ENCODE assay signal across 28 mouse cellular contexts in genomic region chr5:137068711-137069110, GRCm38 (mm10). TPM values are rescaled to one million over a fixed set of nuclear protein-coding genes. Genes with fewer than 3 reads are reported as not detected.
DNase-seq lines count a peak whose midpoint lies in the region; ATAC-seq and TF ChIP-seq lines count a peak whose summit lies in the region.
"Had no signal": no experiment of that assay in that cellular context is flagged by ENCODE, and none has a peak within 500 bp of the region (broad histone marks: within the 10 kb centered on the region; RNA-seq: fewer than 3 reads in every experiment).

No protein-coding gene starts in this region.

- no peak overlapping the region for H3K27ac ChIP-seq in thymus, adult 2 months (ENCODE audit: control insufficient read depth, insufficient read depth, low read length)
- H3K27ac ChIP-seq in midbrain, embryonic 16.5 days (ENCODE audit: low read length), result no peak overlapping the region
- H3K27ac ChIP-seq: forebrain, embryonic 12.5 days; heart, adult 2 months; hindbrain, embryonic 15.5 days; kidney, embryonic 15.5 days; left cerebral cortex, adult 2 months; limb, embryonic 13.5 days; lung, embryonic 15.5 days; midbrain, embryonic 10.5 days; midbrain, embryonic 15.5 days; neural tube, embryonic 13.5 days had no signal

- ATAC-seq in midbrain, embryonic 16.5 days, result no peak
- ATAC-seq: activated CD4-positive, CD25-positive, alpha-beta regulatory T cell, adult 4 months; forebrain, postnatal 0 days; midbrain, embryonic 15.5 days had no signal

- no peaks in the 10 kb centered on the region for H3K36me3 ChIP-seq in thymus, adult 2 months (ENCODE audit: control insufficient read depth, insufficient read depth, low read length)
- no peaks in the 10 kb centered on the region for H3K36me3 ChIP-seq in midbrain, embryonic 16.5 days (ENCODE audit: control insufficient read depth, insufficient read depth, low read length)
- H3K36me3 ChIP-seq: forebrain, embryonic 12.5 days; hindbrain, embryonic 15.5 days; kidney, embryonic 15.5 days; limb, embryonic 13.5 days; lung, embryonic 15.5 days; midbrain, embryonic 10.5 days; midbrain, embryonic 15.5 days; neural tube, embryonic 13.5 days had no signal

- 47% methylated on average over 4 of the region's 4 CpGs for WGBS in thymus, adult 2 months
- WGBS in midbrain, embryonic 16.5 days, result 71% methylated on average over 4 of the region's 4 CpGs

- DNase-seq in thymus, adult 2 months, result peak; percentile 13
- DNase-seq in thymus, adult 18-20 months, result no peak
- DNase-seq in ZHBTc4 (ENCODE audit: low read depth, low spot score), result peak; percentile 55
- peak; percentile 39 for DNase-seq in thymus, postnatal 14 days
- no peak for DNase-seq in left cerebral cortex, adult 11 months (ENCODE audit: low spot score)
- no peak for DNase-seq in embryo, embryonic 10 days (ENCODE audit: low spot score)
- DNase-seq: adrenal gland, adult 8-10 months; cerebellum, adult 11 months; cerebellum, adult 9-10 months; cerebellum, postnatal 36 days; forebrain, postnatal 0 days; heart, adult 2 months; kidney, adult 18-20 months; kidney, postnatal 25 days had no signal

- no peak overlapping the region for H3K4me2 ChIP-seq in midbrain, embryonic 16.5 days (ENCODE audit: low read length)
- H3K4me2 ChIP-seq: forebrain, embryonic 12.5 days; heart, embryonic 12.5 days; hindbrain, embryonic 15.5 days; kidney, embryonic 15.5 days; limb, embryonic 13.5 days; liver, embryonic 11.5 days; lung, embryonic 15.5 days; midbrain, embryonic 15.5 days; neural tube, embryonic 13.5 days had no signal

- no peaks in the 10 kb centered on the region for H3K9me3 ChIP-seq in midbrain, embryonic 16.5 days (replicated peaks; ENCODE audit: control insufficient read depth, low read length, poor library complexity, severe bottlenecking)
- H3K9me3 ChIP-seq: forebrain, embryonic 12.5 days; heart, embryonic 12.5 days; hindbrain, embryonic 15.5 days; kidney, embryonic 15.5 days; limb, embryonic 13.5 days; lung, embryonic 15.5 days; midbrain, embryonic 10.5 days; midbrain, embryonic 15.5 days; neural tube, embryonic 13.5 days had no signal

- TF ChIP-seq CTCF in thymus, adult 2 months (IDR thresholded peaks at IDR 0.05; ENCODE audit: borderline replicate concordance, control insufficient read depth, extremely low read depth, insufficient read depth, low read length, poor library complexity), result no peak

- no peak for TF ChIP-seq POLR2A in thymus, adult 2 months (IDR thresholded peaks at IDR 0.05; ENCODE audit: control insufficient read depth, extremely low read depth, insufficient read depth, low read length, poor library complexity)

- peaks cover 3% of the 10 kb centered on the region; the same call in 1 of the 2 replicates for H3K4me1 ChIP-seq in thymus, adult 2 months (replicated peaks; ENCODE audit: control insufficient read depth, insufficient read depth, low read length)
- H3K4me1 ChIP-seq in midbrain, embryonic 16.5 days (ENCODE audit: control insufficient read depth, insufficient read depth, low read length), result peaks cover 9% of the 10 kb centered on the region; the same call in 1 of the 2 replicates

- H3K4me3 ChIP-seq in thymus, adult 2 months (ENCODE audit: control insufficient read depth, insufficient read depth, low read length), result no peak overlapping the region
- H3K4me3 ChIP-seq in midbrain, embryonic 16.5 days (ENCODE audit: low read depth, low read length), result no peak overlapping the region
- H3K4me3 ChIP-seq: forebrain, embryonic 12.5 days; heart, adult 2 months; heart, embryonic 12.5 days; hindbrain, embryonic 15.5 days; kidney, embryonic 15.5 days; left cerebral cortex, adult 2 months; limb, embryonic 13.5 days; lung, embryonic 15.5 days; midbrain, embryonic 10.5 days; midbrain, embryonic 15.5 days; neural tube, embryonic 13.5 days had no signal

- H3K9ac ChIP-seq in midbrain, embryonic 16.5 days (ENCODE audit: low read depth, low read length), result no peak overlapping the region
- H3K9ac ChIP-seq: forebrain, embryonic 12.5 days; forebrain, postnatal 0 days; heart, embryonic 12.5 days; hindbrain, embryonic 15.5 days; kidney, embryonic 15.5 days; limb, embryonic 13.5 days; lung, embryonic 15.5 days; midbrain, embryonic 15.5 days; neural tube, embryonic 13.5 days had no signal

- no peaks in the 10 kb centered on the region for H3K27me3 ChIP-seq in thymus, adult 2 months (ENCODE audit: control insufficient read depth, insufficient read depth, low read length)
- H3K27me3 ChIP-seq in midbrain, embryonic 16.5 days (ENCODE audit: control insufficient read depth, insufficient read depth, low read depth, low read length), result no peaks in the 10 kb centered on the region
- H3K27me3 ChIP-seq: heart, embryonic 12.5 days; hindbrain, embryonic 15.5 days; limb, embryonic 13.5 days; lung, embryonic 15.5 days; midbrain, embryonic 15.5 days; neural tube, embryonic 13.5 days had no signal

RNA-seq across cellular contexts. Expression of gene Serpine1, which starts 3.4 kb away (rescaled TPM):
- polyA plus RNA-seq in thymus, adult 2 months (2012; rRNA removed), result 3.1 and 4.1 TPM in 2 replicates
- 0.25 and 0.41 TPM in 2 replicates for polyA plus RNA-seq in midbrain, embryonic 16.5 days (2015; fragmentation: Nextera tagmentation; extraction: Ambion mirVana)
- polyA plus RNA-seq: activated CD4-positive, CD25-positive, alpha-beta regulatory T cell, adult 4 months had no signal

RNA-seq across cellular contexts. Expression of gene Ap1s1, which starts 22.8 kb away (rescaled TPM):
- polyA plus RNA-seq in thymus, adult 2 months (2012; rRNA removed), result 44.1 and 51.9 TPM in 2 replicates
- 296 and 303 TPM in 2 replicates for polyA plus RNA-seq in midbrain, embryonic 16.5 days (2015; fragmentation: Nextera tagmentation; extraction: Ambion mirVana)

RNA-seq across cellular contexts. Expression of gene Vgf, which starts 42.5 kb away (rescaled TPM):
- polyA plus RNA-seq in thymus, adult 2 months (2012; rRNA removed), result 0.58 and 1.0 TPM in 2 replicates
- 12.6 and 15.6 TPM in 2 replicates for polyA plus RNA-seq in midbrain, embryonic 16.5 days (2015; fragmentation: Nextera tagmentation; extraction: Ambion mirVana)
- polyA plus RNA-seq: activated CD4-positive, CD25-positive, alpha-beta regulatory T cell, adult 4 months; heart, embryonic 12.5 days; heart, postnatal 0 days had no signal

RNA-seq across cellular contexts. Expression of gene Trim56, which starts 47.3 kb away (rescaled TPM):
- polyA plus RNA-seq in thymus, adult 2 months (2012; rRNA removed), result 49.3 and 55.8 TPM in 2 replicates
- 1.8 and 2.5 TPM in 2 replicates for polyA plus RNA-seq in midbrain, embryonic 16.5 days (2015; fragmentation: Nextera tagmentation; extraction: Ambion mirVana)

Comparison
In these comparisons a context has a peak if more than half of its experiments do, and no peak if none do; other contexts are left out.
1. DNase-seq: peak in thymus, adult 2 months (single experiment), ZHBTc4 (single experiment) and thymus, postnatal 14 days (single experiment); none in thymus, adult 18-20 months (0 of 2), left cerebral cortex, adult 11 months (single experiment) and embryo, embryonic 10 days (single experiment).